Mouse (Mus musculus) kidney, postnatal 14 days (tissue): Measurements from ENCODE around the gene Olfr506.
"Not testable (repeated sequence)": the region's sequence is repeated elsewhere in the genome, so short reads cannot be mapped to it uniquely, and the experiment has no call there.

Experiments
- DNase-seq: peaks from one replicate; pipeline ENCODE4 v3.0.0; 2022; ENCODE audit warnings: mixed read lengths

Olfr506 gene

DNA sequence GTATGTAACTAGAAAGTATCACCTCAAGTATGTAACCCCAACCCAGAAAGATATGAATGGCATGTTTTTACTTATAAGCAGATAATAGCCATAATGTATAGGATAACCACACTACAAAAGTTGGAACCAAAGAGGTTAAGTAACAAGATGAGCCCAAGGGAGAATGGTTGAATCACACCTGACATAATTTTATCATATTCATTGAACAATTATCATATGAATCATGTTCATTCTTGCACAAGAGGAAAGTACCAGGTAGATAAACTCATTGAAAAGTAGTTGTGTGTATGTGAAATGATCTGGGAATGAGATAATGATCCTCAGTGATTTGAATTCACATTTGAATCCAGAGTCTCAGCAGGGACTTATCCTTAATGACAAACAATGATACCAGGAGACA, at the start of gene Olfr506:
TSS of gene Olfr506 (plus strand) at position 301 of the 400 bp plus-strand sequence.
- DNase-seq: no peak

DNA sequence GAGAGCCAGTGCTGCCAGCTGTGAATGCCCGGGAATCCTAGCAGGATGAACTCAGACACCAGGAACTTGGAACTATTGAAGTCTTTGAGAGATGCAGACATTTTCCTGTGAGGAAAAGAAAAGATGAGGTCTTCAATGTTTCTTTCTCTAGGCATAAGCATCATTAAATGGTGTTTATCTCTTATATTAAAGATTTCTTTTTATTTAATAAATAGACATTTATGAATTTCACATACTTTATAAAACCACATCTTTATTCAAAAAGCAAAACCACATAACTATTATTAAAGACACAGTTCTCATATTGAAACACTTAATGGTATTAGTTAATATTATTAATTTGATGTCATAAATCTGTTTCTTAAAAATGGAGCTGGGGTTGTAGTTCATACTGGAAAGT, 44.9 kb upstream of the Olfr506 start, which contains the start of gene Olfr504:
TSS of gene Olfr504 (minus strand) at position 101 of the 400 bp plus-strand sequence.
- DNase-seq: no peak

DNA sequence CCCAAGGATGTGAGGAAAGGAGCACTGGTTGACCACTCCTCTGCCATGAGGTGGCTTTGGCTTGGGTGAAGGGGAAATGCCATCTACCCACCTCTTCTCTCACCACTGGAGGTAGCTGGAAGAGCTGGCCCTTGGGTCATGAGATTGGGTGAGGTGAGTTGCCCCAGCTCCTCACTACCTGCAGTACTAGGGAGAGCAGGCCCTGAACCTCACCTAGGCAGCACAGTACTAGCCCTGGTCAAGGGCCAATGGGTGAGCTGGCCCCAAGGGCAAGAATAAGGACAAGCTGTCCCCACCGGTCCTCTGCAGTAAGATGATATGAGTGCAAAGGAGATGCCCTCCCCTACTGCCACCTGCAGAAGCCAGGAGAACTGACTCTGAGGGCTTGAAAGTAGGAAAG, 20.8 kb upstream of the Olfr506 start:
- DNase-seq: no peak

DNA sequence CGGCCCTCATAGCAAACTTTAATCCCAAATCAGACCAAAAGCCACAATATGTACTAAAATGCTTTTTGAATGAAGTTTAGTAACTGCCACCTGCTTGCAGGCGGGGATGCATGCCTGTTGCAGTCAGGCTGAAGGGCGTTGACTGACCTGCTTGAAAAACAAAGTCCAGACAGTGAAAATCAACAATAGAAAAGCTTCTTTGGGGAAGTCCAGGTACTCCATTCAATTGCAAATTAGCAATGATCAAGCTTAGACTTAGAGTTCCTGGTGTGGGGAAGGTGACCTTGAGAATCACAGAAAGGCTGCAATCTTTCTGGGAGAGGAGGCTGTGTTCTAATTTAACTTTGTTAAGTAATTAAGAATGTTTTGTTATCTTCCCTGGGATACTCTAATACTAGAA, 8.7 kb upstream of the Olfr506 start:
- DNase-seq: not testable (repeated sequence)

DNA sequence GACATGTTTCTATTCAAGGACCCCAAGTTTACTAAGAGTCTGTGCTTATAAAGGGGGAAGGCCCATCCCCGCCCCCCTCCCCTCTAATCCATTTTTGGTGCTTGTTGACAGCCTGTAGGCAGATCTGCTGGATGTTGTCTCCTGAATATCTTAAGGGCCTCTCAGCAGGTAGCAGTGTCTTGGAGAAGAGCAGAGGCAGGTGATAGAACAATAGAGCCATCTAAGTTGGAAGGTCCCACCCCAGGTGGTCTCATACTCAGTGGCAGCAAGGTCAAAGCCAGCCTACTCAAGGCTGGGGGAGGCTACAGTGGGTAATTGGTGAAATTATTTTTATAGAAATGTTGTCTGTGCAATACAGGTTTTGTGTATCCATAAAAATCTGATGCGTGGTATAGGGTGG, 3.5 kb downstream of the Olfr506 start:
- DNase-seq: no peak

DNA sequence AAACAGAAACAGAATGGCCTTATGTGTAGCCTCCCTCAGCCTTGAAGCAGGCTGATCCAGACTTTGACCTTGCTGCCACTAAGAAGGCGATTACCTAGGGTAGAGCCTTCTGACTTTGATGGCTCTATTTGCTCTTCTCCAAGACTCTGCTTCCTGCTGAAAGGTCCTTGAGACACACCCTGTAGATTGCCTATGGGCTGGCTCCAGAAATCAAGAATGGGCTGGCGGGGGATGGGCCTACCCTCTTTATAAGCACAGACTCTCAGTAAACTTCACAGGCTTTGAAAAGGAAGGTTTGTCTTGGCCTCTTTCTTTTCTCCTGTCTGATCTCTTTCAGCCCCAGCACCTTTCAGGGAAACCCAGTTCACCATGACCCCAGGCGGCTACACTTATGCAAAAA, 6.2 kb downstream of the Olfr506 start:
- DNase-seq: not testable (repeated sequence)

DNA sequence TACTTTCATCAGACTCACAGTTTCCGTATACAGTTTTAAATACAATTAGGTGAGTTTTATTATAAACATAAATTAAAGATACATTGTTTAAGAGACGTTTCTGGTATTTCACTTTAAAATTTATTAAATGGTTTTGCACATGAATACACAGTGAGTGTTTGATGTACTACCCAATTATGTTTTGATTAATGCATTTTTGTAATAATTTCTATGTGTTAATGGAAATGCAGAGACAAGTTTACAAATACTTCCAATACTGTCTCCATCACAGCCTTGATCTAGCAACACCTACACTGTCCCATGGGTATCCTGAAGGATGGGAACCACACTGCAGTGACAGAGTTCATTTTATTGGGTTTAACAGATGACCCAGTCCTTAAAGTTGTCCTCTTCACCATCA, 10.9 kb downstream of the Olfr506 start, which contains the start of gene Olfr507:
TSS of gene Olfr507 (plus strand) at position 301 of the 400 bp plus-strand sequence.
- DNase-seq: no peak

DNA sequence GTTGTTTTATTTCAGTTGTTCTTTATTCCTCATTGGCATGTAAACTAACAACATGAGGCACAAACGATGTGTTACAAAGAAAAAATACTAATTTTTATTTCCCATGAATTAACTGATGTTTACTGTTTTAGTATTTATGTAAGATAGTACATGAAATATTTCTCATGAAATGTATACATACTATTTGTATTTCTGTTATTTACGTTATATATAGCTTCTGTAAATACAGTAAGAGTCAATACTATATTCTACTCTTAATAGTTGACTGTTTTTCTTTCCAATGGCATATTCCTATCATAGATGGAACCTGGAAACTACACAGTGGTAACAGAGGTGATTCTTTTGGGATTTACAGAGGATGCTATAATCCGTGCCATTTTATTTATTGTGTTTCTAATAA, 19.1 kb downstream of the Olfr506 start, which contains the start of gene Olfr508:
TSS of gene Olfr508 (plus strand) at position 301 of the 400 bp plus-strand sequence.
- DNase-seq: no peak

DNA sequence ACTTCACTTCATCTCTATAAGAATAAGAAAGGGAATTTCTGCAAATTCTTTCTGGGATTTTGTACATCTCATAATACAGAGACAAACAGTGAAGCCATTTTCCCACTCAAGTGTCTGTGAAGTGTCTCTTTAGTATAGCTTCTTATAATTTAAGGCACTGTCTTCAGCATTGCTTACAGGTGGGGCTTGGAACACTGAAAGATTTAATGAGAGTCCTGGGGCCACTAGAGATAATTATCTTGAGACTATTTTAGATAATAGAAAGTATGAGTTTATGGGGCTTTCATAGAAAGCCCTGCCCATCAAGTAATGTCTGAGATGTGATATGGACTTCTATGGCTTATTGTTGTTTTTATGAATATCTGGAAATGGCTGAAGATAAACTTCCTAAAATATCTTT, 41.2 kb downstream of the Olfr506 start, which contains the start of gene Olfr509:
TSS of gene Olfr509 (minus strand) at position 101 of the 400 bp plus-strand sequence.
- DNase-seq: no peak

DNA sequence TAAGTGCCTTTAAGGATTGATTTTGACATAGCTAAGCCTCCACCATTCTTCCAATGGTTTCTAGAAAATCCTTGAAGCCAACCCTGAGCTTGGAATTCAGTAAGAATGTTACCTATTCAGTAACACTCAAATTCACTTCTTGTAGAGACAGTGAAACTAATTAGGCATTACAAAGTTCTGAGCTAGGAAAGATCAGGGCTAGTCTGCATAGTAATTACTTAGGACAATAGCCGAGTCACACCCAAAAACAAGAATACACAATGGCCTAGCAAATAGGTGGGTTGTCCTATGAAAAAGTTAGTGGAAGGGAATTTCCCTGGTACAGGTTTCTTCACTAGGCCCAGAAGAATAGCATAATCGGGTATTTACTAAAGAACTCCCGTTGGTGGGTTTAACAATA, 51.8 kb downstream of the Olfr506 start:
- no peak for DNase-seq
